Mouse (Mus musculus): ENCODE results near the gene Tmem38a.
A peak's percentile ranks its signal among the peaks of the same experiment; 100 is the strongest.

Tmem38a gene

DNA sequence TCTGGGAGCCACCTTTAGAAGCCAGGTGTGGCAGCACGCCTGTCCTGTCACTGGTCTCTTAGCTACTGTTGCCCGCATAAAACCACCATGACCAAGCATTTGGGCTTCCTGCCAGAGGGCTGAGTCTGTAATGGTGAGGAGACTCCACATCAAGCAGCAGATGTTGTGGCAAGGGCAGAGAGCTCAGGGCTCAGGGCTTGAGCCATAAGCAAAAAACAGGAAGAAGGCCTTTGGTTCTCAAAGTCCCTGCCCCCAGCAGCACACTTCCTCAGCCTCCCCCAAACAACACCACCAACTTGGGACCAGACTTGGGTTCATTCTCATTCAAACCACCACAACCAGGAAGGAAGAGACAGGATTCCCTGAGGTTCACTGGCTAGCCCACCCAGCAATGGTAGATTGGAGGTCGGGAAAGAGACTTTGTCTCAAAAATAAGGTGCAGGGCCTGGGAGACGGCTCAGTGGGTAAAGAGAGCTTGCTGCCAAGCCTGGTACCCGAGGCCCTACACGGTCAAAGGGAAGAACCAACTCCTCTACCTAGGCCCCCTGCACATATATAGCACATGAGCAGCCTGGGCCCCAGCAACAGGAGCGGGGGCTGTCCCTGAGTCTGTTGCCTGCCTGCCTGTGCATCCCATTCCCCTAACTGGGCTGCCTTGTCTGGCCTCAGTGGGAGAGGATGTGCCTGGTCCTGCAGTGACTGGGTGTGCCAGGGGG, 11.4 kb downstream of the Tmem38a start:
- peak; percentile 63 for DNase-seq (ENCODE audit: extremely low read depth, insufficient read length, low spot score)

DNA sequence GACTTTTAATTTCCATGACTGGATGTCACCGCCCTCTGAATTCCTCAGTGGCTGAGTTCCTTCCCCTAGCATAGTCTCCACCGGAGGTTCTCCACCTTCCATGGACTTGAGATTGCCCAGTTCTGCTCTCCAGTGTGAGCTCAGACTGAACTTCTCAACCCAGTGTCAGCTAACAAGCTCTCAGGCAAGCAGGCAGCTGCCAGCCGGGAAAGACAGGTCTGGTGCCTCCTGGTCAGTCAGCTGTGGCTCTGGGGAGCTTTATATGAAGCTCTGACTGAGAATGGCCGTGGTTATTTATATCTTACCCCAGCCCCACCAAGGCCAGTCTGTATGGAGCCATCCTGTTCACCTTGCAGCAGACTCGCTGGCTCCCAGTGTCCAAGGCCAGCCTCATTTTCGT, 12.5 kb downstream of the Tmem38a start:
- no peak for DNase-seq (ENCODE audit: extremely low read depth, insufficient read length, low spot score)

DNA sequence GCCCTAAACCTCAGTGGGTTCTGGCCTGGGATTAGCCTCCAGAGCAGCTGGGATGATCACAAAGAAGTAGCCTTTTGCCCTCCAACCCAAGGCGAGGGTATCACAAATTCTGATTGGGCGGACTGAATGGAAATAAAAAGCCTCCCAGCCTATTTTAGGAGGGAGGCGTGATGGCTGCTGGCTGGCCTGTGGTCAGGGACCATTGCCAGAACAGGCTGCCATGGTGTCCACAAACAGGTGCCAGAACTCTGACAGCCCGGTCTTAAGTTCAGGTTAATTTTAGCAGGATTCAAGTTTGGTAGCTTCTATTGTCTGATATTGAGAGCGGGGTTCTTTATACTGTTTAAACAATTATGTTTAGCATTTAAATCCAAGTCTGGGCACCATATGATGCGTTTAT, 16.0 kb downstream of the Tmem38a start:
- no peak for DNase-seq (ENCODE audit: extremely low read depth, insufficient read length, low spot score)

DNA sequence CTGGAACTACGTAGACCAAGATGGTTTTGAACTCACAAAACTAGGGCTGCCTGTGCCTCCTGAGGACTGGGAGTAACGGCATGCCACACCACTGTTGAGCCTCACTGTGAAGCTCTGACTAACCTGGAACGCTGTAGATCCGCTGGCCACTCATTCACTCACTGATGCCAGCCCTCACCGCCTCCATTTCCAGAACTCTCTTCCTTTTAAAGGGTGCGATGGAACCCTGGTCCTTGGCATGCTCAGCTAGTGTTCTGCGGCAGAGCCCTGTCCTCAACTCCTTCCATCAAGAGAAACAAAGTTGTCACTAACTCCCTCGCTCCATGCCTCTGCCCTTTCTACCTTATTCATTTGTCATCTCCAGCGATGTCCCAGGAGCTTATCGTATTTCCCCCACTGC, 17.0 kb downstream of the Tmem38a start:
- DNase-seq (ENCODE audit: extremely low read depth, insufficient read length, low spot score): no peak

DNA sequence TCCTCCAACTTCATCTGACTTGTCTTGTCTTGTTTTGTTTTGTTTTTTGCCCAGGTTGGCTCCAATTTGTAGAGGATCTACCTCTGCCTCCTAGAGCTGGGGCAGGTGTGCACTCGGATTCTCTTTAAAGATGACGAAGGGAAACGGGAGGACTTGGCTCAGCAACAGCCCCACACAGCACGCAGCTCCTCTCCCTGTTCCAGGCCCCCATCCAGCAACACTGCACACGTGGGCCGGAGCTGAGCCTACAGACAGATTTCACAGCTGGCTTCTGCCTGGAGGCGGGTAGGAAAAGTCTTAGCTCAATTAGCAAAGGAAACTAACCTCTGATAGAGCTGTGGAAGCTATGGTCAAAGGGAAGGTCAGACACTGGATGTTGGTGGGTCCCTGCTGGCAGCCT, 17.4 kb downstream of the Tmem38a start:
- DNase-seq (ENCODE audit: extremely low read depth, insufficient read length, low spot score): no peak

DNA sequence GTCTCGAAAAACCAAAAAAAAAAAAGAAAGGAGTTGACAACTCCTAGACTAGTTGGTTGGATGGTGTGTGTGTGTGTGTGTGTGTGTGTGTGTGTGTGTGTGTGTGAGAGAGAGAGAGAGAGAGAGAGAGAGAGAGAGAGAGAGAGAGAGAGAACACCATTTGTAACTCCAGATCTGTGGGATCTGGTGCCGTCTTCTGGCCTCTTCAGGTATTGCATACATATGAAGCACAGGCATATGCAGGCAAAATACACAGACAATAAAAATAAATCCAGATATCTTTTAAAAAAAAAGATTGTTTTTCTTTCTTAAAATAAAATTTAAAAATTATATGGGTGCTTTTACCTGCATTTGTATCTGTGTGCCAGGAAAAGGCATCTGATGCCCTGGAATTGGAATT, 18.3 kb downstream of the Tmem38a start:
- no peak for DNase-seq (ENCODE audit: extremely low read depth, insufficient read length, low spot score)
